Mouse (Mus musculus) testis, postnatal 10 days (tissue): ENCODE data around the gene Nfya.
A peak's percentile ranks its signal among the peaks of the same experiment; 100 is the strongest.
"Not testable (repeated sequence)": the region's sequence is repeated elsewhere in the genome, so short reads cannot be mapped to it uniquely, and the experiment has no call there.

Experiments used
- DNase-seq: peaks from one replicate; pipeline ENCODE4 v3.0.0; 2021; ENCODE audit warnings: low spot score

Gene Nfya

DNA sequence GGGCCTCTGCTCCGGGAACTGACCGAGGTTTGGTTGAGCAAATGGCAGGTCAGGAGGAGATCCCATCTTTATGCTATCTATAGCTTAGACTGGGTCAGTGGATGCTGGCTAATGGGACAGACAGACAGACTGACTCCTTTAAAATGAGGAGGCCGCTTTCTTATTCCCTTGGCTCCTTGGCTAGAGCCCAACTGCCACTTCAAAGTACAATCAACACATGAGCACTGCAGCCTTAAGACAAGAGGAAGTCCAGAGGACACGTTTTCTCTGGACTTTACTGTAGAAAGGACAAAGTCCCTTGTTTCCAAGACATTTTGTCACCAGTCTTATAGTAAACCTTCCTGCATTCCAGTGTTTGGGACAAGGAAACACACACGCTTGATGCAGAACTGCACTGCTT lies 18.3 kb downstream of the Nfya start:
- no peak for DNase-seq

DNA sequence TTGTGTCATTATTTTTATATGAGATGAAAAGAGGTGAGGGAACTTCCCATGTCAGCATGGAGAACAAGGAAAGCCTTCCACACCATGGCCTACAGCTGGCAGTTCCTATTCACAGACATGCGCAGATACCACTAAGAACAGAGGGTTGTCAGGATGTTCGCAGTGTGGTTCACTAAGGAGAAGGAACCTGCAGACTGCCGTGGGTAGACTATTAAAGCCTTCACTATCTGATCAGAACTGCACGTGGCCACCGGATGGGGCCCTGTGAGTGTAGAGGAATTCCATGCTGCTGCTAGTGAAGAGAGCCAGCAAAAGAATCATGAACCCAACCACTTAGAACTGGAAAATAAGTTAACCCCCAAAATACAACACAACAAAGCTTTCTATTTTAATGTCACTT lies 20.3 kb downstream of the Nfya start:
- DNase-seq: no peak

DNA sequence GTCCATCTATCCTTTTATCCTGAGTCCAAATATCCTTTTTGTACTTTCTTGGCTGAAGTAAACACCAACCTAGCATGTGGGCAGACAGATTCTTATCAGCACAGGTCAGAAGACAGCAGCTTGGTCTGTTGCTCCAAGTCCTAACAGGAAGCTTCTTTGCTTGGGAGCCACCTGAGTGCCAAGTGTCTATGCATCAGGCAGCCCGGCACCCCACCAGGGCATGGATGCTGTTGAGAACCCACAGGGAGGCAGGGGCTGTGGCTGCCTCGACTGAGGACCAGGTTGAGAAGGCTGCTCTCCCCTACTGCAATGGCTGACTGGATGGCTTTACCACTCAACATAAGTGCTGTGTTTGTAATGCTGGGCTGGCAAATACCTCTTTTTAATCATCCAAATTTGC lies 21.0 kb downstream of the Nfya start:
- DNase-seq: no peak

- no peak for DNase-seq
These were observed 23.8 kb downstream of the Nfya start for GRCm38 (mm10) chr17:48385786-48386461.

DNA sequence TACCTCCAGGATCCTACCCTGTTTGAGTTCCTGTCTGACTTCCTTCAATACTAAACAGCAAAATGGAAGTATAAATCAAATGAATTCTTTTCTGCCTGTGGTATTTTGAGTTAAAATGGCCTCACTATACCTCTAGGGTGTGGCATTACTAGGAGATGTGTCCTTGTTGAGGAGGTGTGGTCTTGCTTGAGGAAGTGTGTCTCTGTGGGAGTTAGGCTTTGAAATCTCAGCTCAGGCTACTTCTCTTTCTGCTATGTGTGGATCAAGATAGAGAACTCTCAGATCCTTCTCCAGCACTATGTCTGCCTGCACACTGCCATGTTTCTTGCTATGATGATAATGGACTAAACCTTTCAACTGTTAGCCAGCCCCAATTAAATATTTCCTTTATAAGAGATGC lies 30.7 kb downstream of the Nfya start:
- no peak for DNase-seq

DNA sequence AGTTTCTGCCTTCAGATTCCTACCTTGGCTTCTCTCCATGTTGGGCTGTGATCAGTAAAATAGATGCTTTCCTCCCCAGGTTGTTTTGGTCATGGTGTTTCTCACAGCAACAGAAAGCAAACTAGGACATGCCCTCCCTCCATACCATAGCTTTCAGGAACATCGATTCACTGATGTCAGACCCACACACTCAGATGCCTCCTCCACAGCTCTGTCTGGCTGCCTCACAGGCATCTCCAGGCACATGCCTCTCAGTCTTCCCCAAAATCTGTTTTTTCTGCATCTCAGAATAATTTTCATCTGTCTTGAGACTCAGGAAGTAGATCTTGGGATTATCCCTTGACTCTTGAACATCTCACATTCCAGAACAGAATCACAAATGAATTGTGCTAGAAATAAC lies 33.6 kb downstream of the Nfya start:
- no peak for DNase-seq

- DNase-seq: no peak
These were observed 36.7 kb downstream of the Nfya start for GRCm38 (mm10) chr17:48372987-48373386.

DNA sequence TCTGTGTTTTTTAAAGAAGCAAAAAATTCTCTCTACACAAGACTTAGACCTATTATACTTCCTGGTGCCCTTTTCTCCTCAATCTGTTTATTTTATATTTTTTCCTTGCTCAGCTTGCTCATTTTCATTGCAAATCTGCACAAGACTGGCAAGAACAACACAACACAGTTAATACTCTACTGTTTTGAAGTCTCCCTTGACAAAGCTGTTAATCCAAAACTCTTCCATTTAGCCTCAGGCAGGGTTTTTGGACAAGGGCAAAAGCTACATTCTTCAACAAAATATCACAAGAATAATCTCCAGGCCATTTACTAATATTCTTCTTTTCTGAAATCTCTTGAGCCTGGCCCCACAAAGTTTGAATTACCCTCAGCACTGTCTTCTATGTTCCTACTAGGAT lies 38.1 kb downstream of the Nfya start:
- DNase-seq: no peak

DNA sequence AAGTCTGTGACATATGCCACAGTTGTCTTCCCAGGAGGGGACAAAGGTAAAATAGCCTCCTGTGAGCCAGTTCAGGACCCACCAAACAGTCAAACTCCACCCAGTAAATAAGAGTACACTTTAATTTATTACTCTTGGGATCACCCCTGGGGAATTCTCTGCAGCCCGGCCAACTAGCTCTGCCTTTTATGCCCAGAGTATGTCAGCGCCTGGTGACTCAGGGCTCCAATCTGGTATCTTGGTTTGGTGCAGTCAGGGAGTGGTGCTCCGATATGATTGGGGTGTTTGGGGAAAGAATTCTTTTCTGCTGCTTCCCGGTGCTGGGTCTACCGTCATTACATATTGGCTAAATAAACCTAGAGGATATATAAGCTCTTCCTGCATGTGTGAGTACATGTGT lies 42.9 kb downstream of the Nfya start:
- no peak for DNase-seq

GRCm38 (mm10) chr17:48365511-48366155 lies 44.1 kb downstream of the Nfya start:
- DNase-seq: no peak

DNA sequence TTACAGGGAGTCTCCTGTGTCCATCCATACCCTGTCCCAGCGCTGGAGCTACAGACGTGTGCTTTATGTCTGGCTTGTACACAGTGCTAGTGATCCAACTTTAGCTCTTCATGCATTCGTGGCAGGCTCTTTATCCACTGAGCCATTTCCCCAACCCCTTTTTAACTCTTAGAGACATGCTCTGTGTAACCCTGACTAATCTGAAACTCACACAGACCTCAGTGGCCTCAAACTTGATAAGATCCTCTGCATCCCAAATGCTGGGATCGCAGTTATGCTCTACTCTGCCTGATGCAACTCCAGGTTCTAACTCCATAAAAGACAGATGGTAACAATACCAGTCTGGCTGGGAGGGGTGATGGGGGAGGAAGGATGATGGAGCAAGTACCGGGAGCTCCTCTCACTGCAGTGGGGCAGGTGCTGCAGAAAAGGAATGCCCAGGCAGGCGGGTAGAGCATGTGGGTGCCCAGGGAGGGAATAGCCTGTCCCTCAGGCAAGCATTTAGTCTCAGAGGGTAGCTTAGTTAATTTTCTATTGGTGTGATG lies 46.2 kb downstream of the Nfya start:
- DNase-seq: peak; percentile 28

- DNase-seq: peak; percentile 55
These were observed 46.7 kb downstream of the Nfya start for GRCm38 (mm10) chr17:48362966-48363365.

DNA sequence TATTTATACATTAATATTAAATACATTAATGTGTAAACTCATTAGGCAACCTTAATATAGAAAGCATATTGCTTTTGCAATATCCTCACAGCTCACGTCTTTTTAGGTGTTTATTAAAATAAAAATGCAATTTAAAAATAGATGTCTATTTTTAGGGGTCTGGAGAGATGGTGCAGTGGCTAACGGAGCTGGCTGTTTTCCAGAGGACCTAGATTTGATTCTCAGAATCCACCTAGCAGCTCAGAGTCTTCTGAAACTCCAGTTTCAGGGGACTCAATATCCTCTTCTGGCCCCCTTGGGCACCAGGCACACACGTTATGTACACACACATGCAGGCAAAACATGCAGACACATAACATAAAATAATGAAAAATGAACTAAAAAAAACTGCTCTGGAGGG lies 47.4 kb downstream of the Nfya start:
- no peak for DNase-seq

DNA sequence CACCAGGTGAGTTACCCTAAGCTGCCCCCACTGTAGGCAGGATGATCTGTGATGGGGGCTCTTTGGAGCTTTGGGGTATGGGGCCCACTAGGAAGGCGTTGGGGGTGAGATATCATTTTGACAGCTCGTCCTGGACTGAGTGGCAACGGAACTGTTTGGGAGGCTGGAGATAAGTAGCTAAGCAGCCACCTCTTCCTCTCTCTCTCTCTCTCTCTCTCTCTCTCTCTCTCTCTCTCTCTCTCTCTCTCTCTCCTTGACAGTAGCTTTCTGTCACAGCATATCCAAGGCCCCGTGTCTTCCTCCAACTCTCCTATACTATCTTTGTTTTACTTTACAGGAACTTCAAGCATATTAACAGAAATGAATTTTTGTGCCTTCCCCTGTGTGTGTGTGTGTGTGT lies 49.2 kb downstream of the Nfya start:
- no peak for DNase-seq

DNA sequence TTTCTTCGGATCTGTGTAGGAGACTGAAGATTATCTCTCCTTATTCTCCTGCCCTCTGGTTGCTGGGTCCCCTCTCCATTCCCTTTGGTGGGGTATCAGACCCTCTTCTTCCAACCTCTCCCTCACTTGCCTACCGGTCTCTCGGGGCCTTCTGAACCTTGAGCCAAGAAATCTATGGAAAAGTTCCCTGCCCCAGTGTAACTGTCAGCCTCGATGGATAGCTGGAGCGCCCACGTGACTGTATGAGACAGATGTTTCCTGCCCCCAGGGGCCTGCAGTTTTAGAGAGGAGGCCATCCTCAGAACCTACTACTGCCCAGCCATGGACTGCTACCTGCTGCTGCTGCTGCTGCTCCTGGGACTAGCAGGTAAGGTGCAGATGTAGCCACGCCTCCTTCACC lies 50.1 kb downstream of the Nfya start, which contains the start of gene Treml1:
Gene Treml1 (plus strand): TSS at position 301 of the 400 bp plus-strand sequence.
- no peak for DNase-seq

DNA sequence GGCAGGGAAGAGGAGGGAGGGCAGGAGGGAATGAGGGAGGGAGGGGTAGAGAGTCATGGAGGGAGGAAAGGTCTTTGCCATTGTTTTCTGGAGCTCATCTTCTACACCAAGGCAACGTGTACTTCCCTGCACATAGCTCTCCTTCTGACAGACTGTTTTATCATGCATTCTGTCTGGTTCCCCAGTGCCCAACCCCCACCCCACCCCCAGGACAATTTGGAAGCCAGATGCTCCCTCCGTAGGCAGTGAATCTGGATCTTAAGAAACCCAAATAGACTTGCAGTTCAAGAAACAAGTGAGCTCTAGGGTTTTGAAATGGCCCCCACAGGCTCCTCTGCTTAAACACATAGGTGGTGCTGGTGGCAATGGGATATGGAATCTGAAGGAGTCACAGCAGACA lies 51.8 kb downstream of the Nfya start:
- DNase-seq: no peak

DNA sequence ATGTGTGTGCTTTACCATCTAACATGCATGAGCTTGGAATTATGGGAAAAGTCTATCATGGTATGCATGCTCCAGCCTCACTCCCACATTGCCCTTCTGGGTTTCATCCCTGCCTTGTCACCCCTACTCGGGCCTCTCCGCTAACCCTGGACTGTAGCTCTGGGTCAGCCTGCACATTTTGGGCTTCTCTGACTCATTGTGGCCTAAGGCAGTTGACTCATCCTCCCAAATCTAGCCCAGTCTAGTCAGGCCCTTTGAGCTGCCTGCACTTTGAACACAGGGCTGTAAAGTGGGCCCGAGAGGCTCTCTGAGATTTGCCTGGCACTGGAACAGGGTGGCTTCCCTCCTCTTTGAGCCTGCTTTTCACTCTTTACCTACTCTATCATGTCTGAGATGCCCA lies 53.9 kb downstream of the Nfya start:
- no peak for DNase-seq

GRCm38 (mm10) chr17:48352976-48353375 lies 56.7 kb downstream of the Nfya start:
- not testable (repeated sequence) for DNase-seq

- no peak for DNase-seq
These were observed 59.0 kb downstream of the Nfya start for GRCm38 (mm10) chr17:48350681-48351193.

- DNase-seq: no peak
These were observed 62.4 kb downstream of the Nfya start for GRCm38 (mm10) chr17:48347287-48347686.

DNA sequence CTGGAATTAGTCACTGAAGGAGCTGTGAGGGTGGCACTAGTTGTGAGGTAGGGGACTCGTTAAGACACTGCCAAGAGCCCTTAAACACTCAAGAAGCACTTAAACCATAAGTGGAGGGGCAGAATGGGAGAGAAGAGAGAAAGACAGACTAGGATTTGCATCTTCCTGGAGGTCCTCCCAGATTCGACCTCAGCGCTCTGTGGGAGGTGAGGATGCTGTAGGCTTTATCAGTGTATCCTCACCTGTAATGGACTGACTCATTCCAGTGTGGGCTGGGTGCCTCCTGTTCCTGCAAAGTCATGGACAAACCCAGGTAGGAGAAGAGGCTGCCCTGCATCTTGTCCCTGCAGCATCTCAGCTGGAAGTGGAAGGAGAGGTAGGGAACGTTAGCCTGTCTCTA lies 62.9 kb downstream of the Nfya start:
- DNase-seq: no peak

DNA sequence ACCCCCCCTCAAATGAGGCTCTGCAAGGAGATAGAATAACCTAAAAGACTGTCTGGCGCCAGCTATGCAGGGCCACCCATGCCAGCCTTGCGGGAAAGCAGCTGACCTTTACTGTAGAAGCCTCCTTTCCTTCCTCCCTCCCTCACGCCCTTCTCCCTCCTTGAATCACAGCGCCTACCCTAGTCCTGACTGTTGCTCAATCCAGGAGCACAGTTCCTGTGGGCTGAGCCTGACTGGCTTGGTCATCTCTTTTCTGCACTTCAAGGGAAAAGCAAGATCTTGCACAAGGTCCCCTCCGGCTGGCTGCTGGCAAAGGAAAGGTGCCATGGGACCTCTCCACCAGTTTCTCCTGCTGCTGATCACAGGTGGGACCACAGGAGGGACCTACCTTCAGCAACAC lies 63.5 kb downstream of the Nfya start, which contains the start of gene Trem2:
Gene Trem2 (plus strand): TSS at position 171 of the 400 bp plus-strand sequence.
- DNase-seq: no peak

GRCm38 (mm10) chr17:48345824-48346223 lies 63.9 kb downstream of the Nfya start:
- no peak for DNase-seq
